Mouse (Mus musculus): ENCODE measurements around the gene AI467606. TPM values are rescaled to one million over a fixed set of nuclear protein-coding genes. Genes with fewer than 3 reads are reported as not detected.

Gene AI467606
- 3.3 and 3.8 TPM in 2 replicates for polyA plus RNA-seq (2015; fragmentation: Nextera tagmentation; extraction: Ambion mirVana)

GRCm38 (mm10) chr7:127091114-127091896 is at the start of gene AI467606:
Gene AI467606 (plus strand): TSS chr7:127091359.
- peak; percentile 77 for ATAC-seq (replicated peaks; ENCODE audit: low FRiP score)
- H3K4me2 ChIP-seq, result peak within 1 kb of the TSS; percentile 31
- H3K4me3 ChIP-seq (replicated peaks), result peak within 1 kb of the TSS; percentile 10
- H3K36me3 ChIP-seq, result no peaks in the 10 kb centered on the region
- no peaks in the 10 kb centered on the region for H3K9me3 ChIP-seq (replicated peaks)
- no peaks in the 10 kb centered on the region for H3K27me3 ChIP-seq
- no peak within 1 kb of the TSS for H3K9ac ChIP-seq
- 67% methylated on average over 16 of the region's 16 CpGs for WGBS
- peaks cover 25% of the 10 kb centered on the region for H3K4me1 ChIP-seq
- peak within 1 kb of the TSS; percentile 28; the same call in 1 of the 2 replicates for H3K27ac ChIP-seq

- H3K4me3 ChIP-seq (replicated peaks), result peak within 1 kb of the TSS; percentile 85
- peak within 1 kb of the TSS; percentile 71 for H3K4me2 ChIP-seq
- peak within 1 kb of the TSS; percentile 88 for H3K27ac ChIP-seq
- WGBS, result under 1% methylated on average over 52 of the region's 53 CpGs
- ATAC-seq (replicated peaks; ENCODE audit: low FRiP score), result peak; percentile 86
- peaks cover 22% of the 10 kb centered on the region for H3K4me1 ChIP-seq
- H3K9ac ChIP-seq, result peak within 1 kb of the TSS; percentile 78
- H3K36me3 ChIP-seq, result peaks cover 21% of the 10 kb centered on the region
- H3K27me3 ChIP-seq, result no peaks in the 10 kb centered on the region
- H3K9me3 ChIP-seq (replicated peaks), result 0 out of 2 replicates have a peak, but pooled peaks cover 2% of the 10 kb centered on the region
Observed at GRCm38 (mm10) chr7:127041851-127042672, 49.1 kb upstream of the AI467606 start, which contains the start of gene Kif22. Gene Kif22 (minus strand): TSS chr7:127042471.

- no peaks in the 10 kb centered on the region for H3K36me3 ChIP-seq
- H3K4me2 ChIP-seq, result no peak overlapping the region
- peaks cover 10% of the 10 kb centered on the region; the same call in 1 of the 2 replicates for H3K27me3 ChIP-seq
- H3K9me3 ChIP-seq (replicated peaks), result no peaks in the 10 kb centered on the region
- ATAC-seq (replicated peaks; ENCODE audit: low FRiP score), result no peak
- no peak overlapping the region for H3K4me3 ChIP-seq (replicated peaks)
- no peaks in the 10 kb centered on the region for H3K4me1 ChIP-seq
- no peak overlapping the region for H3K27ac ChIP-seq
- WGBS, result 75% methylated on average over 5 of the region's 5 CpGs
- no peak overlapping the region for H3K9ac ChIP-seq
Observed at GRCm38 (mm10) chr7:127055026-127055585, 36.1 kb upstream of the AI467606 start.

- no peaks in the 10 kb centered on the region for H3K9me3 ChIP-seq (replicated peaks)
- H3K27ac ChIP-seq, result no peak overlapping the region
- peaks cover 5% of the 10 kb centered on the region; the same call in 1 of the 2 replicates for H3K4me1 ChIP-seq
- no peak for ATAC-seq (replicated peaks; ENCODE audit: low FRiP score)
- H3K4me2 ChIP-seq, result no peak overlapping the region
- no peaks in the 10 kb centered on the region for H3K36me3 ChIP-seq
- WGBS, result 89% methylated on average over 6 of the region's 6 CpGs
- H3K4me3 ChIP-seq (replicated peaks), result no peak overlapping the region
- H3K27me3 ChIP-seq, result no peaks in the 10 kb centered on the region
- H3K9ac ChIP-seq, result no peak overlapping the region
Observed at GRCm38 (mm10) chr7:127065538-127065937, 25.6 kb upstream of the AI467606 start.

GRCm38 (mm10) chr7:127066317-127066716 is 24.8 kb upstream of the AI467606 start:
- Histone ChIP-seq H3K4me1 (peaks cover 5% of the 10 kb centered on the region; the same call in 1 of the 2 replicates), H3K27ac (no peak overlapping the region), H3K9ac (no peak overlapping the region), H3K9me3 (replicated peaks) (no peaks in the 10 kb centered on the region), H3K27me3 (no peaks in the 10 kb centered on the region), H3K36me3 (no peaks in the 10 kb centered on the region), H3K4me2 (no peak overlapping the region), H3K4me3 (replicated peaks) (no peak overlapping the region)
- no peak for ATAC-seq (replicated peaks; ENCODE audit: low FRiP score)
- 75% methylated on average over 4 of the region's 4 CpGs for WGBS

GRCm38 (mm10) chr7:127070871-127071413 is 20.2 kb upstream of the AI467606 start:
- Histone ChIP-seq H3K4me2 (no peak overlapping the region), H3K27me3 (no peaks in the 10 kb centered on the region), H3K9ac (no peak overlapping the region), H3K36me3 (no peaks in the 10 kb centered on the region), H3K27ac (no peak overlapping the region), H3K4me3 (replicated peaks) (no peak overlapping the region), H3K4me1 (peaks cover 13% of the 10 kb centered on the region), H3K9me3 (replicated peaks) (no peaks in the 10 kb centered on the region)
- ATAC-seq (replicated peaks; ENCODE audit: low FRiP score), result no peak
- WGBS, result 83% methylated on average over 4 of the region's 4 CpGs

GRCm38 (mm10) chr7:127073221-127073620 is 17.9 kb upstream of the AI467606 start:
- no peak for ATAC-seq (replicated peaks; ENCODE audit: low FRiP score)

GRCm38 (mm10) chr7:127076188-127076587 is 15.0 kb upstream of the AI467606 start:
- Histone ChIP-seq H3K27ac (peak overlapping the region; percentile 45; the same call in 1 of the 2 replicates), H3K36me3 (no peaks in the 10 kb centered on the region), H3K27me3 (no peaks in the 10 kb centered on the region), H3K4me1 (peaks cover 19% of the 10 kb centered on the region), H3K9ac (no peak overlapping the region), H3K4me3 (replicated peaks) (no peak overlapping the region), H3K4me2 (no peak overlapping the region), H3K9me3 (replicated peaks) (no peaks in the 10 kb centered on the region)
- ATAC-seq (replicated peaks; ENCODE audit: low FRiP score), result peak; percentile 58
- WGBS, result 88% methylated on average over 5 of the region's 5 CpGs

More at GRCm38 (mm10) chr7:127073221-127073620, 17.9 kb upstream of the AI467606 start:
- no peaks in the 10 kb centered on the region for H3K9me3 ChIP-seq (replicated peaks)
- no peak overlapping the region for H3K27ac ChIP-seq
- H3K36me3 ChIP-seq, result no peaks in the 10 kb centered on the region
- H3K27me3 ChIP-seq, result no peaks in the 10 kb centered on the region
- H3K4me1 ChIP-seq, result peaks cover 13% of the 10 kb centered on the region
- H3K4me3 ChIP-seq (replicated peaks), result no peak overlapping the region
- no peak overlapping the region for H3K9ac ChIP-seq
- no peak overlapping the region for H3K4me2 ChIP-seq
- whole genome bisulfite sequencing, result 69% methylated on average over 4 of the region's 4 CpGs

- WGBS, result 81% methylated on average over 3 of the region's 3 CpGs
- Histone ChIP-seq H3K9ac (no peak overlapping the region), H3K4me3 (replicated peaks) (no peak overlapping the region), H3K36me3 (no peaks in the 10 kb centered on the region), H3K4me2 (no peak overlapping the region), H3K27me3 (no peaks in the 10 kb centered on the region), H3K4me1 (peaks cover 16% of the 10 kb centered on the region), H3K27ac (no peak overlapping the region), H3K9me3 (replicated peaks) (no peaks in the 10 kb centered on the region)
- no peak for ATAC-seq (replicated peaks; ENCODE audit: low FRiP score)
Observed at GRCm38 (mm10) chr7:127077692-127078091, 13.5 kb upstream of the AI467606 start.

- Histone ChIP-seq H3K36me3 (no peaks in the 10 kb centered on the region), H3K4me3 (replicated peaks) (no peak overlapping the region), H3K4me1 (peaks cover 10% of the 10 kb centered on the region), H3K27ac (0 out of 2 replicates have a peak overlapping the region, but pooled peaks have one; percentile 32), H3K9ac (no peak overlapping the region), H3K9me3 (replicated peaks) (no peaks in the 10 kb centered on the region), H3K27me3 (no peaks in the 10 kb centered on the region), H3K4me2 (no peak overlapping the region)
- ATAC-seq (replicated peaks; ENCODE audit: low FRiP score), result no peak
- 59% methylated on average over 3 of the region's 3 CpGs for WGBS
Observed at GRCm38 (mm10) chr7:127080045-127080444, 11.1 kb upstream of the AI467606 start.

GRCm38 (mm10) chr7:127082271-127082670 is 8.9 kb upstream of the AI467606 start:
- Histone ChIP-seq H3K9ac (no peak overlapping the region), H3K4me1 (peaks cover 10% of the 10 kb centered on the region), H3K4me3 (replicated peaks) (no peak overlapping the region), H3K9me3 (replicated peaks) (no peaks in the 10 kb centered on the region), H3K27me3 (no peaks in the 10 kb centered on the region), H3K27ac (no peak overlapping the region), H3K4me2 (no peak overlapping the region), H3K36me3 (no peaks in the 10 kb centered on the region)
- 78% methylated on average over 8 of the region's 8 CpGs for WGBS
- no peak for ATAC-seq (replicated peaks; ENCODE audit: low FRiP score)
